Mouse (Mus musculus) hindbrain, embryonic 10.5 days (tissue): ENCODE data around the gene Alx3. TPM values are rescaled to one million over a fixed set of nuclear protein-coding genes. Genes with fewer than 3 reads are reported as not detected.
A peak's percentile ranks its signal among the peaks of the same experiment; 100 is the strongest.

Source experiments
- DNase-seq: peaks from one replicate; pipeline ENCODE4 v3.0.0-alpha.2; 2017; ENCODE audit warnings: low spot score
- H3K27ac ChIP-seq: fragments of 300-500 bp; sonication (generic); 2 replicates; pipeline ENCODE4 v1.5.1; 2016; ENCODE audit warnings: mild to moderate bottlenecking, moderate library complexity
- H3K27me3 ChIP-seq: fragments of 300-500 bp; sonication (generic); 2 replicates; pipeline ENCODE4 v1.6.1; 2016; ENCODE audit warnings: mild to moderate bottlenecking; ENCODE audit not compliant: poor library complexity, insufficient read depth, severe bottlenecking
- H3K36me3 ChIP-seq: fragments of 300-500 bp; sonication (generic); 2 replicates; pipeline ENCODE4 v1.6.1; 2016; ENCODE audit warnings: mild to moderate bottlenecking, moderate library complexity
- H3K4me1 ChIP-seq: fragments of 300-500 bp; sonication (generic); replicated peaks from 2 replicates; pipeline ENCODE4 v1.6.1; 2016; ENCODE audit warnings: mild to moderate bottlenecking
- H3K4me3 ChIP-seq: fragments of 300-500 bp; sonication (generic); 2 replicates; pipeline ENCODE4 v1.5.1; 2016; ENCODE audit warnings: mild to moderate bottlenecking, moderate library complexity
- H3K9me3 ChIP-seq: fragments of 300-500 bp; sonication (generic); 2 replicates; pipeline ENCODE4 v1.6.1; 2016; ENCODE audit warnings: mild to moderate bottlenecking, moderate library complexity
- WGBS: fragments of 180-500 bp; shearing (Covaris S2); methylation state at CpG from one replicate; pipeline ENCODE4 v1.1.7; 2016; 5-methylcytosine and 5-hydroxymethylcytosine counted together
- polyA plus RNA-seq: library from polyadenylated mRNA; unstranded; fragments of >200 nt; fragmentation: Nextera tagmentation; extraction: Ambion mirVana; gene quantifications from 2 replicates; pipeline ENCODE4 v1.2.1, GENCODE M21; 2016

Gene Alx3
- polyA plus RNA-seq, 1 experiment from 2014 or later, result 2.7 TPM

DNA sequence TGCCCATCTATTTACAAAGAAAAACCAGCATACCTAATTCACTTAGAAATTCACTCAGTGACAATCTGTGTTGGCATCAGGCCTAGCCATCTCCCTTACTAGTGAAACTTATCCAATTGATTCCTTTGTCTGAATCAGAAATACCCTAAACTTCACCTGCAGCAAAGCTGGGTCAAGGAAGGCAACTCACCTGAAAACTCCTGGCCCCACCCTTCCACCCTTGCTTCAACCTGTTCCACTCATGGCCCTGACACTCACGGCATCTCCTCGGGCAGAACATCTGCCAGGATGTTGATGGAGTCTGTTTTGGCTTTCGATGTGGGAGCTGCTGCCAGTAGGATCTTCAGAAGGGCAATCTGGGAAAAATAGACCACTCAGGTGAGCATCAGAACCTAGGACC, 23.0 kb downstream of the Alx3 start:
- H3K27me3 ChIP-seq, result no peaks in the 10 kb centered on the region
- no peaks in the 10 kb centered on the region for H3K4me1 ChIP-seq
- no peak for DNase-seq
- WGBS, result 98% methylated on average over 3 of the region's 3 CpGs
- H3K36me3 ChIP-seq, result peaks cover 100% of the 10 kb centered on the region
- no peaks in the 10 kb centered on the region for H3K9me3 ChIP-seq
- H3K27ac ChIP-seq, result no peak overlapping the region
- no peak overlapping the region for H3K4me3 ChIP-seq

DNA sequence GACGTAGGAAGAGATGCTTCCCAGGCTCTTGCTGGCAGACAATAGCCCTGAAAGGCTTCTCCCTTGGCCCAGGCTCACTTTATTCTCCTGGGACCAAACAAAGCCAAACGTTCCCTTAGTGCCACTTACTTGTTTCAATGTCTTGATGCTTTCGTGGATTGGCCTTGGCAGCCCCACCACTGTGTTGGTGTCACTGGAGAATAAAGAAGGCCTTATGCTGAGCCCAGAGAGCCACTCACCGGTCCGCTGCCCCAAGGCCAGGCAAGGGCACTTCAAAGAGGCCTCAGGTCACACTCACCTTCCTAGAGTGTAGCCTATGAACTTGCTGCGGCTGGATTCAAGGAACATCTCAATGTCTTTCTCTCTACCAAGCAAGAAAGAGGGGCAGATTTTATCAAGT, 25.1 kb downstream of the Alx3 start:
- H3K4me1 ChIP-seq, result no peaks in the 10 kb centered on the region
- peaks cover 100% of the 10 kb centered on the region for H3K36me3 ChIP-seq
- H3K4me3 ChIP-seq, result no peak overlapping the region
- no peaks in the 10 kb centered on the region for H3K9me3 ChIP-seq
- H3K27ac ChIP-seq, result no peak overlapping the region
- H3K27me3 ChIP-seq, result no peaks in the 10 kb centered on the region
- WGBS, result 84% methylated on average over 6 of the region's 6 CpGs
- DNase-seq, result no peak

DNA sequence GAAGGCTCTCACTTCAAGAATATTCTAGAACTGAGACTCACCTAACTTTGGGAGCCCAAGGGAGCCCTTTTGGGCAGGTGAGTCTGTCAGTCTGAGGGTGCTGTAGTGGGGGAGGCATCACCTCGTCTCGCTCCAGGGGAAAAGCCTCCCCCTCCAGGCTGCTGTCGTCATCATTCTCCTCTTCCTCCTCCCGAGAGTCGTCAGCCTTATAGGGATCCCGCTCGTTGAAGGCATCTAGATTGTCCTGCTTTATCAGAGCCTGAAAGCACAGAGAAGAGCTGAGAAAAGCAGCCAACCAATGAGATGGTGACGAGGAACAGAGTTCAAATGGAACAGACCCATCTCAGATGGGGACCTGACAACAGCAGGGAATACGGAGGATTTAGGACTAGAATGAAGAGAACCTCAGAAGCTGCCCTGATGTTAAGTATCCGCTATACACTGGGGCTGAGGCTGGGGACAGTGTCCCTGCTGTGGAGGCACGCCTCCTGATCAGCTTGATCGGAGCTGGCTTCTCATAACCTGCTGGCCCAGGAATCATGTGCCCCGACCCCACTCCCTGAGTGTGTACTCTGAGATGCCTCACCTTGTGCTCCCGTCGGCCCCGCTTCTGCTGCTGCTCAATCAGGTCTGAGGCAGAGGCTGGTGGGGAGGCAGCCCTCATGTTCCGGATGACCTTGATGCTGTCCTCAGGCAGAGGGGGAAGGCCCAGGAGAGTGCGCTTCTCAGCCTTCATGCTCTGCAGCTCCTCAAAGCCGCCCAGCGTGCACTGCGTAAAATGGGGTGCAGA, 26.6 kb downstream of the Alx3 start:
- H3K4me3 ChIP-seq, result no peak overlapping the region
- no peaks in the 10 kb centered on the region for H3K27me3 ChIP-seq
- no peak overlapping the region for H3K27ac ChIP-seq
- H3K36me3 ChIP-seq, result peaks cover 100% of the 10 kb centered on the region
- H3K9me3 ChIP-seq, result no peaks in the 10 kb centered on the region
- no peaks in the 10 kb centered on the region for H3K4me1 ChIP-seq
- WGBS, result 90% methylated on average over 21 of the region's 21 CpGs
- no peak for DNase-seq

DNA sequence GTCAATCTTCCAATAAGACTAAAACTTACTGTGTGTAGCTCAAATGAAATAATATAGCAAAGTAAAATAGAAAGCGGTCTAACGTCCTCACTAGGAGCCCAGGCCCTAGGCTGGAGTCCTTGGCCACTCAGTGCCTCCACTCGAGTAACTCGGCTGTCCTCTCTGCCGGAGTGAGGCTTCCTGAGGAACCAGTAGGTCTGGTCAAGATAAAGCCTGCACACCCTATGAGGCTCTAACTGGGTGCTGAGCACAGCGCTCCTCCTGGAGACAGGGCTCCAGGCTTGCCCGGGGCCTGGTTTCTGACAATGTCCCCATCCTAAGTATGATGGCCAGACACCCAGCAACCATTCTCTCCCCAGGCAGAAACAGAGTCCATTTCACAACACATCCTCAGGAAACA, 27.7 kb downstream of the Alx3 start:
- no peaks in the 10 kb centered on the region for H3K4me1 ChIP-seq
- no peak overlapping the region for H3K27ac ChIP-seq
- no peaks in the 10 kb centered on the region for H3K27me3 ChIP-seq
- H3K4me3 ChIP-seq, result no peak overlapping the region
- H3K9me3 ChIP-seq, result no peaks in the 10 kb centered on the region
- WGBS, result 97% methylated on average over 7 of the region's 7 CpGs
- H3K36me3 ChIP-seq, result peaks cover 100% of the 10 kb centered on the region
- DNase-seq, result no peak

DNA sequence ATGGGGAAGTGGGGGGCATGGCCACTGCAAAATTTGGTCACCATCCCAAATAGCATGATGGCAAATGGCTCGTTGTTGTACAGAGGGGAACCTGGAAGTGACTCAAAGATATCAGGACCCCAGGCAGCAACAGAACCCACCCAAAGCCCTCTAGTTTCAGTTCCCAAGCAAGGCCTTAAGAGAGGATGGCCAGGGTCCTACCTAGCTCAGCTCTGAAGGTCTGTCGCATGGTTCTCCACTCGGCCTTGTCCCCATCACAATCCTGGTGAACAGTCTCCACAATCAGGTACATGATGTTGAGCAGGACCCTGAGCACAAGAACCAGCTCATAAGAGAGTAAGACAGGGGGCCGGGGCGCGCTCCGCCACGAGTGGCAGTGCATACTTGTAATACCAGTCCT, 29.6 kb downstream of the Alx3 start:
- Histone ChIP-seq H3K27me3 (no peaks in the 10 kb centered on the region), H3K36me3 (peaks cover 100% of the 10 kb centered on the region), H3K4me3 (no peak overlapping the region), H3K4me1 (0 out of 2 replicates have a peak, but pooled peaks cover 2% of the 10 kb centered on the region), H3K27ac (no peak overlapping the region), H3K9me3 (no peaks in the 10 kb centered on the region)
- WGBS, result 96% methylated on average over 8 of the region's 8 CpGs
- no peak for DNase-seq

DNA sequence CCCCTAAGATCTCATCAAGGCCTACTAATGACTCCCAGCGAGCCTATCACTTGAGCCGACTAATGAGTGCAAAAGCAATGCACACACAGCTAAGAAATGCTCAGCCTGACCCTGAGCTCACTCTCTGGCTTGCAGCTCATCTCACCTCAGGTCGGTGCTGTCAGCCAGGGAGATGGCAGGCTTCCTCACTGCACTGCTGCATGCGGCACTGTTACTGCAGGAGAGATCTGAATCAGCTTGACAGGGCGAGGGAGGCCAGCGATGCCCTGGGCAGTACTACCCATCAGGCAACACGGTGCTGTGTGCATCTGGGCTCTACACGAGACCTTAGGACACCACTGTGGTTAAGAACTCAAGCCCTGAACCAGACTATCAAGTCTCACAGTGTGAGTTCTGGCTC, 30.7 kb downstream of the Alx3 start:
- no peak for DNase-seq
- Histone ChIP-seq H3K27me3 (no peaks in the 10 kb centered on the region), H3K9me3 (no peaks in the 10 kb centered on the region), H3K36me3 (peaks cover 93% of the 10 kb centered on the region), H3K4me1 (peaks cover 13% of the 10 kb centered on the region), H3K4me3 (no peak overlapping the region), H3K27ac (no peak overlapping the region)
- WGBS, result 93% methylated on average over 8 of the region's 8 CpGs

DNA sequence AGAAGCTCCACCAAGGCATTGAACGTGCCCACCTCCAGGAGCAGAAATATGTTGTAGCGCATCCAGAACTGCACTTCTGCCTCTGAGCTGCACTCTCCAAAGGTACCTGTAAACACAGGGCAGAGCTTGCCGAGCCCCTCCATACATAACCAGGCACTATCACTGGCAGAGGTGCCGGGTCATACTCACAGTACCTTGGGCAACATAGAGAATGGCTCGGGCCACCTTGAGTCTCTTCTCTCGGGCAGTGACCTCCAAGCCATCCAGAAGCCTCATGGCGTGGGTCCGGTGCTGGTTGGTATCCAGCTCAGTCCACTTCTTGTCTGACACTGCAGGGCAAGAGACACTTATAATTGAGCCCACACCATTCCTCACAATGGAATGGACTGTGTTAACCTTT, 31.9 kb downstream of the Alx3 start:
- H3K36me3 ChIP-seq, result peaks cover 80% of the 10 kb centered on the region
- no peak overlapping the region for H3K4me3 ChIP-seq
- 93% methylated on average over 8 of the region's 8 CpGs for WGBS
- no peak for DNase-seq
- H3K4me1 ChIP-seq, result peaks cover 16% of the 10 kb centered on the region
- H3K27ac ChIP-seq, result no peak overlapping the region
- no peaks in the 10 kb centered on the region for H3K27me3 ChIP-seq
- no peaks in the 10 kb centered on the region for H3K9me3 ChIP-seq

DNA sequence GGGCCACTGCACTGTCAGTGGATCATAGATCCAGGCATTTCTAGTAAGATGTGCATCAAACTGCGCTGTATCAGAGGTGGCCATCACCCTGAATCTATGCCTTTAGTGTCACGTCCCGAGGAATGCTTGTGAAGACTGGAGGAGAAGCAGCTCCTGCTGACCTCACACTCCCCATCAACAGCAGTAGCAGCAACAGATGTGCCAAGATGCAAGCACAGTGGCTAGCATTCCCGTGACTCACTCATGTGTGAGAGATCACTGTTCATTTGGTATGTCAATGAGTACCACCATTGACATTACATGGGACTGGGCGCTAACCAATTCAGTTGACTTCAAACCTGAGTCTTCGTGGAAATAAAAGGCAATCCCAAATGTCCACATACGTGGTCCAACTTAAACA, 32.8 kb downstream of the Alx3 start:
- Histone ChIP-seq H3K4me1 (peaks cover 20% of the 10 kb centered on the region), H3K36me3 (peaks cover 71% of the 10 kb centered on the region), H3K9me3 (no peaks in the 10 kb centered on the region), H3K27me3 (no peaks in the 10 kb centered on the region), H3K4me3 (no peak overlapping the region), H3K27ac (no peak overlapping the region)
- WGBS, result 94% methylated on average over 7 of the region's 7 CpGs
- no peak for DNase-seq

DNA sequence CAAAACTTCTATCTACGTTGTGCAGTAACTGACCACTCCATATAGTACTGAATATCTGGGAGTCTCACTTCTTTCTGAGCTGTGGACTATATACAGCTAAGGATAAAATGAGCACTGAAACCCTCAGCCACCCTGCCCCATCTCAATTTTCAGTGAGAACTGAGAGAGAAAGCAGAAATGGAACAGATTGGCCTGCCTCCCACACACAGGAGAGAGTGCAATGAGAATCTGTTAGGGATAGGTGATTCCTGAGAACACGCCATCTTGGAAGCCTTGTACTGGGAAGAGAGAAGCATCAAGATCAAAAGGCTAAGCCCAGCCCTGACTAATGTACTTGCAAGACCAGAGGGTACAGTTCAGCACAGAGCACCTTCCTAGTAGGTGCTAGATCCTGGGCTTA, 33.7 kb downstream of the Alx3 start:
- Histone ChIP-seq H3K9me3 (no peaks in the 10 kb centered on the region), H3K27me3 (no peaks in the 10 kb centered on the region), H3K36me3 (peaks cover 62% of the 10 kb centered on the region), H3K4me3 (no peak overlapping the region), H3K27ac (no peak overlapping the region), H3K4me1 (peaks cover 20% of the 10 kb centered on the region)
- WGBS, result 92% methylated on average over 2 of the region's 2 CpGs
- no peak for DNase-seq

DNA sequence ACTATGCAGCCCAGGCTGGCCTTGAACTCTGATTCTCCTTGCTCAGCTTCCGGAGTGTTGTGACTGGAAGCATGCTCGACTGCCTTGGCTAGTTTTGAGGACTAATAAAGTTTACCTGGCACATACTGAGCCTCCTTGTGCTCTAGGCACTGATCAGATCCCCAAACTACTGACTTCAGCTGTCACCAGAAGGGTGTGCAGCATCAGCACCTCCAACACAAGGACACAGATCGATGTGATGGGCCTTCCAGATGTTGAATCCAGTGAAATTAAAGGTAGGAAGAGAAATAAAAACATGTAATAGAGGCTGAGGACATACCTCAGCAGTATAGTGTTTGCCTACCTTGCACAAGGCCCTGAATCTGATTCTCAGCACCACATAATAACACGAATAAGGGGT, 34.6 kb downstream of the Alx3 start:
- DNase-seq, result no peak
- no peaks in the 10 kb centered on the region for H3K27me3 ChIP-seq
- WGBS, result 89% methylated on average over 4 of the region's 4 CpGs
- H3K27ac ChIP-seq, result no peak overlapping the region
- peaks cover 20% of the 10 kb centered on the region for H3K4me1 ChIP-seq
- no peaks in the 10 kb centered on the region for H3K9me3 ChIP-seq
- no peak overlapping the region for H3K4me3 ChIP-seq
- peaks cover 54% of the 10 kb centered on the region for H3K36me3 ChIP-seq

DNA sequence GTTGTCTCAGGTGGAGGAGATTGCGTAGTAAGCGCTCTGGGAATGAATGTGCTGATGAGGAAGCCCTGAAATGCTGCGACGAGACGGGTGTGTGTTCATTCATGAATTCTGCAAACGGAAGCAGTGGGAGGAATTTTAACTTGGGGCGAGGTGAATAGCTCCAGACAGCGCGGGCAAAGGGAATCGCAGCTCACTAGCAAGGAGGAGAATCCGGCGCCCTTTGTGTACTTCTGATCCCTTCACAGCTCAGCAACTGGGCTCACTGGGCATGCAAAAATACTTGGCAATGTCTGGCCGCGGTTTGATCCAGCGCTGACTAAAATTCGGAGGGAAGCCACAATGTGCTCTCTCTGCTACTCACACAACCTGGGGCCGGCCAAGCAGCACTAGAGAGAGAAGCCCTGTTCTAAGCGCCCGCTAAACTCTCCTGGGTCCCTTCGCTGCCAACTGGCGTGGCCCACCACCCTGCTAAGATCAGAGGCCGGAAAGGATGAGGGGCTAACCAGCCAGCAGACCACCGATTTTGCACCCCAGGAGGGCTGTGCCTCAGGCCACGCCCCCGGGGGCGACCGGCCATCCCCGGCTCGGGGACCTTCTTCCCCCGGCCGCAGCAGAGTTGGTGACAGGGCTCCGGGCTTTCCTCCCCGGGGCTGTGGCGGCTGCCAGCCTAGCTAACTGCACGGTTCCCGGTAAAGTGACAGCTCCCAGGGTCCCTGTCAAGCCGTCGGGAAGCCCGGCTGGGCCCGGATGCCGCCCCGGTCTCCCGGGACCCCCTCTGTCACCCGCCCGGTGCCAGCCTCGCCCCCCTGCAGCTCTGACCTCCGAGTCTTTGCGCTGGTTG, 36.1 kb downstream of the Alx3 start, which contains the start of gene Gm10961:
Gene Gm10961 (plus strand): TSS at position 641 of the 841 bp plus-strand sequence.
- peak within 1 kb of the TSS; percentile 98 for H3K27ac ChIP-seq
- DNase-seq, result no peak
- WGBS, result under 1% methylated on average over 48 of the region's 48 CpGs
- H3K36me3 ChIP-seq, result peaks cover 39% of the 10 kb centered on the region
- peak within 1 kb of the TSS; percentile 88 for H3K4me3 ChIP-seq
- peaks cover 21% of the 10 kb centered on the region for H3K4me1 ChIP-seq
- no peaks in the 10 kb centered on the region for H3K27me3 ChIP-seq
- H3K9me3 ChIP-seq, result no peaks in the 10 kb centered on the region

DNA sequence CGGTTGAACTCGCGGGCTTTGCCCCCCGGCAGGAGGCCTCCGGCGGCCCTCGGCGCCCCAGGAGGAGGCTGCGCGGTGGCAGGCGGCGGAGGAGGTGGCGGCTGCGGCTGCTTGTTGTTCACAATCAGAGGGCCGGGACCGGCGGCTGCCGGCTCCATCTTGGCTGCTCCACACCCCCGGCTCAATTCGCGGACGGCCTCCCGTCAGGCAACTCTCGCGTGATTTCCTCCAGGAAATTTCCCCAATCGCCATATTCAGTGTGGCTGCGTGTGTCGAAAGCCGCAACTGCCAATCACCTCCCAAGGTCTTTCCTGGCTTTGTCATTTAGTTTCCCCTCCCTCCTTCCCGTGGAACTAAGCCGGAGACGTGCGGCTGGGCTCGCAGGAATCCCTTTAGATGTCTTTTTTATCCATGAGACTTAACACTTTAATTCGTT, 36.7 kb downstream of the Alx3 start, which contains the start of gene Strip1:
Gene Strip1 (minus strand): TSS at position 172 of the 436 bp plus-strand sequence.
- under 1% methylated on average over 35 of the region's 35 CpGs for WGBS
- H3K27ac ChIP-seq, result peak within 1 kb of the TSS; percentile 98
- H3K4me1 ChIP-seq, result peaks cover 25% of the 10 kb centered on the region
- H3K36me3 ChIP-seq, result peaks cover 32% of the 10 kb centered on the region
- peak within 1 kb of the TSS; percentile 88 for H3K4me3 ChIP-seq
- DNase-seq, result peak; percentile 95
- H3K27me3 ChIP-seq, result no peaks in the 10 kb centered on the region
- H3K9me3 ChIP-seq, result no peaks in the 10 kb centered on the region

DNA sequence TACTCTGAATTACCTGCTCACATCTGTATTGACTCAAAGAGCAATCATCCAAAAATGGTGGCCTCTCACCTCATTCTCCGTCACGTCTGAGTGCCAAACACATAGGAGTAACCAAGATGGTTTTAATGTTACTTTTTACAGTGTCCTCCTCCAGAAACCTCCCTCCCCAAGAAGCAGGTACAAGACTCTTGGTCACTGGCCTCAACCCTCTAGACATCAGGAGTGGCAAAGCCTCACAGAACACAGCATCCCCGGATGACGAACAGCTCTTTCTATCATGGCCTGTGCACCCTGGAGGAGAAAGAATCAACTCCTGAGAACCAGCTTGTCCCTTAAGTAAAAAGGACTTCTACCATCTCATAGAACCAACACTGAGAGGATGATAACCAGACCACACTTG, 38.0 kb downstream of the Alx3 start:
- H3K27ac ChIP-seq, result no peak overlapping the region
- WGBS, result 92% methylated on average over 4 of the region's 4 CpGs
- no peaks in the 10 kb centered on the region for H3K9me3 ChIP-seq
- H3K36me3 ChIP-seq, result peaks cover 20% of the 10 kb centered on the region
- H3K27me3 ChIP-seq, result no peaks in the 10 kb centered on the region
- no peak for DNase-seq
- H3K4me3 ChIP-seq, result no peak overlapping the region
- peaks cover 25% of the 10 kb centered on the region for H3K4me1 ChIP-seq
